Mouse (Mus musculus): ENCODE data around the gene Cdc42bpb.

- TF ChIP-seq EP300 (IDR thresholded peaks at IDR 0.05; ENCODE audit: insufficient read depth, low read depth, low read length), result no peak
- TF ChIP-seq CTCF (IDR thresholded peaks at IDR 0.05), result no peak
- TF ChIP-seq POLR2A (IDR thresholded peaks at IDR 0.05; ENCODE audit: insufficient read depth, low read depth, low read length), result no peak
Measured at GRCm38 (mm10) chr12:111409583-111409982, 32.1 kb upstream of the Cdc42bpb start.

Data from heart, adult 2 months (tissue).